Mouse (Mus musculus) hindbrain, embryonic 16.5 days (tissue): ENCODE results near the gene Ttc25. TPM values are rescaled to one million over a fixed set of nuclear protein-coding genes. Genes with fewer than 3 reads are reported as not detected.

Experiments
- ATAC-seq: fragments of 200-750 bp; cut with Nextera tagmentation; 2 replicates; pipeline ENCODE4 v1.8.0; 2017; ENCODE audit warnings: moderate TSS enrichment, moderate library complexity
- H3K27ac ChIP-seq: fragments of 300-500 bp; sonication (generic); 2 replicates; pipeline ENCODE4 v1.5.1; 2014; ENCODE audit warnings: low read depth, mild to moderate bottlenecking, control low read depth, low read length, moderate library complexity
- H3K27me3 ChIP-seq: fragments of 300-500 bp; sonication (generic); replicated peaks from 2 replicates; pipeline ENCODE4 v1.6.1; 2014; ENCODE audit warnings: low read length; ENCODE audit not compliant: control insufficient read depth, insufficient read depth
- H3K36me3 ChIP-seq: fragments of 300-500 bp; sonication (generic); 2 replicates; pipeline ENCODE4 v1.6.1; 2014; ENCODE audit warnings: mild to moderate bottlenecking, low read length, moderate library complexity, mixed read lengths; ENCODE audit not compliant: control insufficient read depth, insufficient read depth
- H3K4me1 ChIP-seq: fragments of 300-500 bp; sonication (generic); 2 replicates; pipeline ENCODE4 v1.6.1; 2014; ENCODE audit warnings: low read depth, low read length; ENCODE audit not compliant: control insufficient read depth, insufficient read depth
- H3K4me2 ChIP-seq: fragments of 300-500 bp; sonication (generic); 2 replicates; pipeline ENCODE4 v1.6.1; 2014; ENCODE audit warnings: mild to moderate bottlenecking, low read length, control low read depth, moderate library complexity
- H3K4me3 ChIP-seq: fragments of 300-500 bp; sonication (generic); 2 replicates; pipeline ENCODE4 v1.5.1; 2014; ENCODE audit warnings: mild to moderate bottlenecking, low read length, control low read depth, moderate library complexity
- H3K9ac ChIP-seq: fragments of 300-500 bp; sonication (generic); 2 replicates; pipeline ENCODE4 v1.6.1; 2014; ENCODE audit warnings: low read depth, mild to moderate bottlenecking, control low read depth, low read length, moderate library complexity
- H3K9me3 ChIP-seq: fragments of 300-500 bp; sonication (generic); 2 replicates; pipeline ENCODE4 v1.6.1; 2014; ENCODE audit warnings: mild to moderate bottlenecking, low read length, moderate library complexity; ENCODE audit not compliant: control insufficient read depth
- WGBS: fragments of 180-500 bp; shearing (Covaris S2); extraction: QIAGEN DNeasy Blood & Tissue Kit; methylation state at CpG from one replicate; pipeline ENCODE4 v1.1.7; 2014; 5-methylcytosine and 5-hydroxymethylcytosine counted together
- polyA plus RNA-seq: library from polyadenylated mRNA; unstranded; fragments of >200 nt; fragmentation: Nextera tagmentation; extraction: Ambion mirVana; gene quantifications from 2 replicates; pipeline ENCODE4 v1.2.1, GENCODE M21; 2015

Gene Ttc25
- polyA plus RNA-seq, 1 experiment from 2014 or later, result 2.2 TPM

- 94% methylated on average over 9 of the region's 9 CpGs for WGBS
- H3K9me3 ChIP-seq, result no peaks in the 10 kb centered on the region
- H3K27me3 ChIP-seq, result no peaks in the 10 kb centered on the region
- no peak overlapping the region for H3K4me3 ChIP-seq
- ATAC-seq, result no peak
- H3K27ac ChIP-seq, result no peak overlapping the region
- H3K9ac ChIP-seq, result no peak overlapping the region; the same call in 1 of the 2 replicates
- H3K4me1 ChIP-seq, result no peaks in the 10 kb centered on the region; the same call in none of the 2 replicates
- peaks cover 50% of the 10 kb centered on the region for H3K36me3 ChIP-seq
- H3K4me2 ChIP-seq, result no peak overlapping the region
These were observed 30.3 kb upstream of the Ttc25 start for GRCm38 (mm10) chr11:100515061-100515460.

GRCm38 (mm10) chr11:100515789-100516188 lies 29.6 kb upstream of the Ttc25 start:
- Histone ChIP-seq H3K27me3 (no peaks in the 10 kb centered on the region), H3K9ac (no peak overlapping the region), H3K4me3 (no peak overlapping the region), H3K27ac (no peak overlapping the region), H3K4me1 (no peaks in the 10 kb centered on the region; the same call in none of the 2 replicates), H3K9me3 (no peaks in the 10 kb centered on the region), H3K4me2 (no peak overlapping the region), H3K36me3 (peaks cover 54% of the 10 kb centered on the region)
- no peak for ATAC-seq
- 93% methylated on average over 9 of the region's 9 CpGs for WGBS

GRCm38 (mm10) chr11:100516291-100516690 lies 29.1 kb upstream of the Ttc25 start:
- Histone ChIP-seq H3K9me3 (no peaks in the 10 kb centered on the region), H3K4me3 (no peak overlapping the region), H3K27ac (no peak overlapping the region), H3K27me3 (no peaks in the 10 kb centered on the region), H3K4me1 (no peaks in the 10 kb centered on the region; the same call in none of the 2 replicates), H3K9ac (no peak overlapping the region), H3K4me2 (no peak overlapping the region), H3K36me3 (peaks cover 54% of the 10 kb centered on the region)
- ATAC-seq, result no peak
- 60% methylated on average over 9 of the region's 9 CpGs for WGBS

- Histone ChIP-seq H3K4me3 (no peak overlapping the region), H3K36me3 (peaks cover 58% of the 10 kb centered on the region), H3K27me3 (no peaks in the 10 kb centered on the region), H3K9me3 (no peaks in the 10 kb centered on the region), H3K9ac (no peak overlapping the region), H3K27ac (no peak overlapping the region), H3K4me1 (no peaks in the 10 kb centered on the region; the same call in none of the 2 replicates), H3K4me2 (no peak overlapping the region)
- peak; percentile 53; the same call in 1 of the 2 replicates for ATAC-seq
- 54% methylated on average over 5 of the region's 5 CpGs for WGBS
These were observed 27.2 kb upstream of the Ttc25 start for GRCm38 (mm10) chr11:100518188-100518591.

GRCm38 (mm10) chr11:100519188-100519587 lies 26.2 kb upstream of the Ttc25 start:
- H3K4me3 ChIP-seq, result no peak overlapping the region
- H3K27ac ChIP-seq, result no peak overlapping the region
- no peaks in the 10 kb centered on the region for H3K9me3 ChIP-seq
- H3K4me2 ChIP-seq, result no peak overlapping the region
- H3K4me1 ChIP-seq, result no peaks in the 10 kb centered on the region; the same call in none of the 2 replicates
- H3K36me3 ChIP-seq, result peaks cover 51% of the 10 kb centered on the region
- H3K9ac ChIP-seq, result no peak overlapping the region
- 74% methylated on average over 7 of the region's 7 CpGs for WGBS
- ATAC-seq, result no peak
- no peaks in the 10 kb centered on the region for H3K27me3 ChIP-seq

- Histone ChIP-seq H3K4me2 (no peak overlapping the region), H3K9ac (no peak overlapping the region), H3K36me3 (peaks cover 35% of the 10 kb centered on the region), H3K9me3 (no peaks in the 10 kb centered on the region), H3K27ac (no peak overlapping the region), H3K4me3 (no peak overlapping the region), H3K27me3 (no peaks in the 10 kb centered on the region), H3K4me1 (peaks cover 15% of the 10 kb centered on the region)
- ATAC-seq, result no peak; the same call in 1 of the 2 replicates
- WGBS, result 64% methylated on average over 15 of the region's 15 CpGs
These were observed 24.6 kb upstream of the Ttc25 start for GRCm38 (mm10) chr11:100520838-100521237.

- no peak overlapping the region for H3K9ac ChIP-seq
- no peak overlapping the region for H3K27ac ChIP-seq
- no peaks in the 10 kb centered on the region for H3K27me3 ChIP-seq
- no peaks in the 10 kb centered on the region for H3K9me3 ChIP-seq
- ATAC-seq, result no peak
- peaks cover 27% of the 10 kb centered on the region for H3K36me3 ChIP-seq
- WGBS, result 79% methylated on average over 5 of the region's 5 CpGs
- H3K4me1 ChIP-seq, result peaks cover 26% of the 10 kb centered on the region
- no peak overlapping the region for H3K4me2 ChIP-seq
- no peak overlapping the region for H3K4me3 ChIP-seq
These were observed 21.0 kb upstream of the Ttc25 start for GRCm38 (mm10) chr11:100524358-100524757.

- ATAC-seq, result no peak
- no peak overlapping the region for H3K27ac ChIP-seq
- H3K4me2 ChIP-seq, result peak overlapping the region; percentile 75
- peak overlapping the region; percentile 77 for H3K4me3 ChIP-seq
- H3K9ac ChIP-seq, result no peak overlapping the region
- 45% methylated on average over 11 of the region's 11 CpGs for WGBS
- no peaks in the 10 kb centered on the region for H3K9me3 ChIP-seq
- peaks cover 26% of the 10 kb centered on the region for H3K4me1 ChIP-seq
- H3K27me3 ChIP-seq, result no peaks in the 10 kb centered on the region
- peaks cover 19% of the 10 kb centered on the region for H3K36me3 ChIP-seq
These were observed 20.3 kb upstream of the Ttc25 start for GRCm38 (mm10) chr11:100524987-100525630.

GRCm38 (mm10) chr11:100526052-100526816 lies 19.2 kb upstream of the Ttc25 start:
- Histone ChIP-seq H3K27ac (peak overlapping the region; percentile 90; the same call in 1 of the 2 replicates), H3K4me3 (peak overlapping the region; percentile 77), H3K9ac (peak overlapping the region; percentile 90), H3K4me1 (peaks cover 26% of the 10 kb centered on the region), H3K9me3 (no peaks in the 10 kb centered on the region), H3K4me2 (peak overlapping the region; percentile 75), H3K36me3 (peaks cover 15% of the 10 kb centered on the region), H3K27me3 (no peaks in the 10 kb centered on the region)
- ATAC-seq, result no peak
- WGBS, result 7% methylated on average over 15 of the region's 15 CpGs
